Mouse (Mus musculus): Measurements from ENCODE around the gene Habp4. TPM values are rescaled to one million over a fixed set of nuclear protein-coding genes. Genes with fewer than 3 reads are reported as not detected.

The Habp4 gene
- polyA plus RNA-seq, 1 experiment from 2014 or later = 18.4 TPM

- peaks cover 44% of the 10 kb centered on the region for H3K36me3 ChIP-seq
- DNase-seq (ENCODE audit: low spot score) = no peak
- H3K27me3 ChIP-seq (ENCODE audit: low read depth, poor library complexity, severe bottlenecking) = no peaks in the 10 kb centered on the region
- WGBS = 95% methylated on average over 5 of the region's 5 CpGs
- H3K27ac ChIP-seq = no peak overlapping the region
- H3K9me3 ChIP-seq (replicated peaks) = no peaks in the 10 kb centered on the region
- no peak overlapping the region for H3K4me3 ChIP-seq
- H3K4me1 ChIP-seq = no peaks in the 10 kb centered on the region
Measured at GRCm38 (mm10) chr13:64214891-64215290, 53.3 kb downstream of the Habp4 start.

- Histone ChIP-seq H3K27me3 (ENCODE audit: low read depth, poor library complexity, severe bottlenecking) (no peaks in the 10 kb centered on the region), H3K4me1 (no peaks in the 10 kb centered on the region), H3K27ac (no peak overlapping the region), H3K9me3 (replicated peaks) (no peaks in the 10 kb centered on the region), H3K4me3 (no peak overlapping the region), H3K36me3 (peaks cover 18% of the 10 kb centered on the region)
- WGBS = 71% methylated on average over 3 of the region's 3 CpGs
- DNase-seq (ENCODE audit: low spot score) = no peak
Measured at GRCm38 (mm10) chr13:64225738-64226137, 64.1 kb downstream of the Habp4 start.

- WGBS = 87% methylated on average over 4 of the region's 4 CpGs
- H3K4me1 ChIP-seq = no peaks in the 10 kb centered on the region
- no peak overlapping the region for H3K4me3 ChIP-seq
- H3K9me3 ChIP-seq (replicated peaks) = no peaks in the 10 kb centered on the region
- peaks cover 16% of the 10 kb centered on the region for H3K36me3 ChIP-seq
- H3K27me3 ChIP-seq (ENCODE audit: low read depth, poor library complexity, severe bottlenecking) = no peaks in the 10 kb centered on the region
- no peak overlapping the region for H3K27ac ChIP-seq
- no peak for DNase-seq (ENCODE audit: low spot score)
Measured at GRCm38 (mm10) chr13:64226725-64227124, 65.1 kb downstream of the Habp4 start.

GRCm38 (mm10) chr13:64233139-64233538 is 71.5 kb downstream of the Habp4 start:
- Histone ChIP-seq H3K27ac (no peak overlapping the region), H3K36me3 (no peaks in the 10 kb centered on the region), H3K4me1 (peaks cover 41% of the 10 kb centered on the region), H3K4me3 (no peak overlapping the region), H3K27me3 (ENCODE audit: low read depth, poor library complexity, severe bottlenecking) (no peaks in the 10 kb centered on the region), H3K9me3 (replicated peaks) (no peaks in the 10 kb centered on the region)
- WGBS = 94% methylated on average over 4 of the region's 4 CpGs
- DNase-seq (ENCODE audit: low spot score) = no peak

GRCm38 (mm10) chr13:64235062-64235715 is 73.6 kb downstream of the Habp4 start:
- WGBS = 37% methylated on average over 4 of the region's 4 CpGs
- Histone ChIP-seq H3K9me3 (replicated peaks) (no peaks in the 10 kb centered on the region), H3K4me1 (peaks cover 41% of the 10 kb centered on the region), H3K4me3 (no peak overlapping the region), H3K27me3 (ENCODE audit: low read depth, poor library complexity, severe bottlenecking) (no peaks in the 10 kb centered on the region), H3K36me3 (no peaks in the 10 kb centered on the region), H3K27ac (peak overlapping the region; percentile 83)
- DNase-seq (ENCODE audit: low spot score) = peak; percentile 57

- DNase-seq (ENCODE audit: low spot score) = no peak
- 63% methylated on average over 3 of the region's 3 CpGs for WGBS
Measured at GRCm38 (mm10) chr13:64235777-64236176, 74.2 kb downstream of the Habp4 start.

More at GRCm38 (mm10) chr13:64235777-64236176, 74.2 kb downstream of the Habp4 start:
- no peaks in the 10 kb centered on the region for H3K9me3 ChIP-seq (replicated peaks)
- H3K27ac ChIP-seq = peak overlapping the region; percentile 83
- H3K27me3 ChIP-seq (ENCODE audit: low read depth, poor library complexity, severe bottlenecking) = no peaks in the 10 kb centered on the region
- H3K4me1 ChIP-seq = peaks cover 47% of the 10 kb centered on the region
- no peaks in the 10 kb centered on the region for H3K36me3 ChIP-seq
- no peak overlapping the region for H3K4me3 ChIP-seq

Other genes starting within 250 kb of the Habp4 start
- gene Hsd17b3, start 72.6 kb upstream of the Habp4 start, polyA plus RNA-seq (2016; fragmentation: Nextera tagmentation; extraction: Ambion mirVana) = not detected in 2 replicates
- gene Slc35d2, start 32.5 kb upstream of the Habp4 start, polyA plus RNA-seq (2016; fragmentation: Nextera tagmentation; extraction: Ambion mirVana) = 3.0 TPM in 2 replicates
- gene Zfp367, start 8.6 kb upstream of the Habp4 start, polyA plus RNA-seq (2016; fragmentation: Nextera tagmentation; extraction: Ambion mirVana) = 11.2 and 12.6 TPM in 2 replicates
- 34.9 and 43.5 TPM in 2 replicates for gene Cdc14b, start 113.5 kb downstream of the Habp4 start, polyA plus RNA-seq (2016; fragmentation: Nextera tagmentation; extraction: Ambion mirVana)
- 32.5 and 33.0 TPM in 2 replicates for gene Aaed1, start 150.9 kb downstream of the Habp4 start, polyA plus RNA-seq (2016; fragmentation: Nextera tagmentation; extraction: Ambion mirVana)
- 100 and 108 TPM in 2 replicates for gene Ctsl, start 209.1 kb downstream of the Habp4 start, polyA plus RNA-seq (2016; fragmentation: Nextera tagmentation; extraction: Ambion mirVana)

Data from limb, embryonic 10.5 days (tissue).